Mouse (Mus musculus) ES-Bruce4 (cell line): ENCODE results near the gene Dazap2. TPM values are rescaled to one million over a fixed set of nuclear protein-coding genes. Genes with fewer than 3 reads are reported as not detected.

Experiments
- H3K27ac ChIP-seq: 2 replicates; pipeline ENCODE4 v1.5.1; 2012; ENCODE audit warnings: low read length, inconsistent platforms; ENCODE audit not compliant: insufficient read depth
- H3K27me3 ChIP-seq: 2 replicates; pipeline ENCODE4 v1.6.1; 2012; ENCODE audit warnings: mild to moderate bottlenecking, low read length, inconsistent platforms; ENCODE audit not compliant: control insufficient read depth, poor library complexity, insufficient read depth, severe bottlenecking
- H3K36me3 ChIP-seq: 2 replicates; pipeline ENCODE4 v1.6.1; 2012; ENCODE audit warnings: inconsistent platforms, mild to moderate bottlenecking, low read length, moderate library complexity; ENCODE audit not compliant: control insufficient read depth, poor library complexity, insufficient read depth, severe bottlenecking
- H3K4me1 ChIP-seq: one replicate; pipeline ENCODE4 v1.8.1; 2011; ENCODE audit warnings: low read length; ENCODE audit not compliant: control insufficient read depth, insufficient read depth
- H3K4me3 ChIP-seq: 2 replicates; pipeline ENCODE4 v1.5.1; 2011; ENCODE audit warnings: low read depth, mild to moderate bottlenecking, low read length
- H3K9ac ChIP-seq: 2 replicates; pipeline ENCODE4 v1.6.1; 2012; ENCODE audit warnings: low read depth, mild to moderate bottlenecking, inconsistent platforms; ENCODE audit not compliant: poor library complexity, severe bottlenecking
- H3K9me3 ChIP-seq: replicated peaks from 2 replicates; pipeline ENCODE4 v1.6.1; 2012; ENCODE audit warnings: mild to moderate bottlenecking, low read length, inconsistent platforms; ENCODE audit not compliant: control insufficient read depth, poor library complexity, insufficient read depth, severe bottlenecking
- CTCF ChIP-seq: IDR thresholded peaks from one replicate; pipeline ENCODE4 v1.8.1; 2011; ENCODE audit warnings: low read depth, low read length
- EP300 ChIP-seq: IDR thresholded peaks from 2 replicates; pipeline ENCODE4 v1.6.1; 2011; ENCODE audit warnings: low read depth, low read length; ENCODE audit not compliant: insufficient read depth
- POLR2A ChIP-seq: IDR thresholded peaks from one replicate; pipeline ENCODE4 v1.8.1; 2011; ENCODE audit warnings: low read length; ENCODE audit not compliant: insufficient read depth
- polyA plus RNA-seq: library from polyadenylated mRNA; stranded (reverse); fragments of >200 nt; gene quantifications from 2 replicates; pipeline ENCODE4 v1.2.4, GENCODE M21; 2011; ENCODE audit warnings: low read depth; ENCODE audit not compliant: missing spikeins, insufficient read depth, insufficient read length

Gene Dazap2
- polyA plus RNA-seq, 1 experiment = 70.7 TPM

DNA sequence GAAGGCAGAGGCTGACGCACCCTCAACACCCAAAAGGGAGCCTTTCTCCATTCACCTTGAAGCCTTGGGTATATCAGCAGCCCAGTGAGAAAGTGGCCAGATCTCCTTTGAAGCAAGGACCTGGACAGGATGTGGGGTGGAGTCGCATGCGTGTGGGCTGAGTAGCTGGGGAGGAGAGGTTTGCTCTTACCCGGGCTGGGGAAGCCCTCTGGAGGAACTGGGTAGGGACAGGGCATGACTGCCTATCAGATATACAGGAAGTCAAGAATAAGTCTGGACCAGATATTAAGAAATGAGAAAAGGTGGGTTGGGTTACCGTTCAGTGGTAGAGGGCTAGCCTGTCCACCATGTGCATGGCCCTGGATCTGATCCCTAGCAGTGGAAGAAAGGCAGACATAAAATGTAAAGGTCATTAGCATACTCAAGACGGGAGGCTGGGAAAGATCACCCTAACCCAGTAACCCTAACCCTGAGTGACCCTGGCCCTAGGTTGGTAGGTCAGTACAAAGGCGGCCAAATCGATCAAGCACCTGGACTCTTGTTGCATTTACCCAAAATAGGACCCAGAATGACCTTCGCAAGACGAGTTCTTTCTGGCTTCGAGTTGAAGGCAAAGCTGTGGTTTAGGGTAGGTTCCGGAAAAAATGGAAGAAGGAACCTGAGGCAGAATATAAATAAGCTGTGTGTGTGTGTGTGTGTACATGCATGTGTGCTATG is 16.5 kb downstream of the Dazap2 start:
- Histone ChIP-seq H3K9ac (no peak overlapping the region), H3K36me3 (no peaks in the 10 kb centered on the region), H3K4me3 (no peak overlapping the region), H3K27ac (peak overlapping the region; percentile 46; the same call in 1 of the 2 replicates), H3K4me1 (peaks cover 21% of the 10 kb centered on the region), H3K27me3 (no peaks in the 10 kb centered on the region), H3K9me3 (no peaks in the 10 kb centered on the region)
- TF ChIP-seq CTCF (no peak), POLR2A (no peak), EP300 (no peak)

DNA sequence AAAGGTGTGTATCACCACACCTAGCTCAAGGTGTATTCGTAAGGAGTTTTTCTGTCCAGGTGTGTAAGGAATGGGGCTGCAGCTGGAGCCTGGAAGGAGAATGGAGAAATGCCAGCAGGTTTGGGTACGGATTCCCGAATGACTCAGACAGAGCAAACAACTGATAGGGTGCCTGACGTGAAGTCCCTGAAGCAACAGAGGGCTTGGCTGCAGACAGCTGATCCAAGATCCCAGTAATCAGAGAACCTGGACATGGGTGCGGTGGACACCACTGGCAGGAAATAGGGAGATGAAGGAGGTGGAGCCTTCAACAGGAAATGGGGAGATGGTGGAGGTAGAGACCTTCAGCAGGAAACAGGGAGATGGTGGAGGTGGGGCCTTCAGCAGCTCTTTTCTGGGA is 17.2 kb downstream of the Dazap2 start:
- no peaks in the 10 kb centered on the region for H3K36me3 ChIP-seq
- peaks cover 21% of the 10 kb centered on the region for H3K4me1 ChIP-seq
- no peaks in the 10 kb centered on the region for H3K27me3 ChIP-seq
- no peak overlapping the region for H3K9ac ChIP-seq
- TF ChIP-seq CTCF = no peak
- TF ChIP-seq POLR2A = no peak
- TF ChIP-seq EP300 = no peak
- no peaks in the 10 kb centered on the region for H3K9me3 ChIP-seq
- peak overlapping the region; percentile 20; the same call in 1 of the 2 replicates for H3K27ac ChIP-seq
- no peak overlapping the region for H3K4me3 ChIP-seq

DNA sequence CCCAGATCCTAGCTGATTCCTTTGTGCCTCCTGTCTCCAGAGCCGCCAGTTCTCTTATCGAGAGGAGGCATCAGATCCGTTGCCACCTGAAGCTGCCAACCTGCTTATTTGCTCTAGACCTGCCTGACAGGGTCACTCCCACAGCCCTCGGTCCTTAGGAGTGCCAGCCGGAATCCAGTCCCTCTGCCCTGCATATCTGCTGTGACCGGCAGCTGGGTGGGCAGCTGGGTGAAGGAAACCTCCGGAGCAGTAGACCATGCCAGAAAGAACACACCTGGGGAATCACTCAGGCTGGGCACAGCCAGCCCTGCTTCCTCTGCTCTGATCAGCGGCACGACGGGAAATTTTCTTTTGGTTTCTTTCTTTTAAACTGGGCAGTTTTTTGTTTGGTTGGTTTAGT is 18.2 kb downstream of the Dazap2 start:
- H3K4me1 ChIP-seq = peaks cover 21% of the 10 kb centered on the region
- H3K9me3 ChIP-seq = no peaks in the 10 kb centered on the region
- no peak overlapping the region for H3K4me3 ChIP-seq
- H3K9ac ChIP-seq = no peak overlapping the region
- no peaks in the 10 kb centered on the region for H3K36me3 ChIP-seq
- TF ChIP-seq POLR2A = no peak
- no peak overlapping the region for H3K27ac ChIP-seq
- no peaks in the 10 kb centered on the region for H3K27me3 ChIP-seq

DNA sequence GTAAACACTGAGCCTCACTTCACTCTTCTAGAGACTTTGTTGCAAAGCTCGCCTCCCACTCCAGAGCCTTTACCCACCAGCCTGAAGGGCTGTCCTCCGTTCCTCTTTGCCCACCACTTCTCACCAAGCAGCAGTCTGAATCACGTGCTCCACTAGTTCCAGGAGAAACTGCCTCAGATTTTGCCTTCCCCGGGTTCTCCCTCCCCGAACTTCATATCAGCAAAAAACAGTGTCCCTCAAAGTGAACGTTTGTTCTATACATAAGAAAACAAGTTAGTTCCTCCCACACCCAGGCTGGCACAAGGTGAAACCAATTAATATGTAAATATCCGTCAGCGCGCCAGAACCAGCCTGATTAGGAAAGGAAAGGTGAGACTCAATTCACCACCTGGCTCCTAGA is 20.1 kb downstream of the Dazap2 start:
- Histone ChIP-seq H3K9me3 (no peaks in the 10 kb centered on the region), H3K27ac (peak overlapping the region; percentile 60), H3K27me3 (no peaks in the 10 kb centered on the region), H3K36me3 (no peaks in the 10 kb centered on the region), H3K4me3 (peak overlapping the region; percentile 65), H3K9ac (peak overlapping the region; percentile 42; the same call in 1 of the 2 replicates), H3K4me1 (peaks cover 16% of the 10 kb centered on the region)
- TF ChIP-seq EP300 (no peak), CTCF (no peak), POLR2A (no peak)

DNA sequence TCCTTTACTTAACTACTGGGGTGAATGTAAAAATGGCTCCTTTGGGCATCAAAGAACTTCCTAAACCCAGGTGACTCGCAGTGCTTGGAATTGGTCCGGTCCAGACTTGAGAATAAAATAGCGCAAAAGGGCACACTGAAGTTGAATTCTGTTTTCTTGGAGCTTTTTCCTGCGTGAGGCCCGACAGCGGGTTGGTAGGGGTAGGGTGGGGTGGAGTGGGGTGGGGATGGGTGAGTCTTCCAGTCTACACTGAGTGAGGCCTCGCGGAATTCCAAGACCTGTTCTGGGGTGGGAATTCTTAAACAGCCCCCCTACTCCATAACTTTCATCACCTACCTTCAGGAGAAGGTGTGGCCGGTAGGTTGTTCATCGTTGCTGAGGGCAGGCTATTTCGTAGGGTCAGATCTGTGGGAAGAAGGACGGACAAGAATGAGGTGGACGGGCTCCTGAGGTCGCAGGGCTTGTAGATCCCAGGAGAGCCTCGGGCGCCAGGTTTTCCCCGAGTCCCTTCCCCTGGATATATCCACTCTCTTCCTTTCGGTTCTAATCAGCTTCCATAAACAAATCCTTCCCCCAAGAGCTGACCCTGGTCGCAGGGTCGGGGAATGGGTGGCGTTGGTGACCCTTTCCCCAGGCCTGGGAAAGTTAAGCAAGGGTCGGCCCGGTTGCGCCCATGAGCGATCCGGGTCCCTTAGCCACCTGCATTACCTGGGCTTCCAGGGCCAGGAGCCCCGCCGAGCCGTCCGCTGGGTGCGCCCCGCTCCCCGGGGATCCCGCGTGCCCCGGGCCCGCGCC is 20.9 kb downstream of the Dazap2 start:
- H3K9ac ChIP-seq = peak overlapping the region; percentile 94
- H3K27ac ChIP-seq = peak overlapping the region; percentile 60
- no peaks in the 10 kb centered on the region for H3K9me3 ChIP-seq
- H3K27me3 ChIP-seq = no peaks in the 10 kb centered on the region
- H3K4me3 ChIP-seq = peak overlapping the region; percentile 67
- H3K36me3 ChIP-seq = no peaks in the 10 kb centered on the region
- peaks cover 14% of the 10 kb centered on the region for H3K4me1 ChIP-seq
- TF ChIP-seq EP300 (no peak), POLR2A (no peak), CTCF (no peak)
